ENCODE assay signal across 11 mouse cellular contexts in the genomic region with DNA sequence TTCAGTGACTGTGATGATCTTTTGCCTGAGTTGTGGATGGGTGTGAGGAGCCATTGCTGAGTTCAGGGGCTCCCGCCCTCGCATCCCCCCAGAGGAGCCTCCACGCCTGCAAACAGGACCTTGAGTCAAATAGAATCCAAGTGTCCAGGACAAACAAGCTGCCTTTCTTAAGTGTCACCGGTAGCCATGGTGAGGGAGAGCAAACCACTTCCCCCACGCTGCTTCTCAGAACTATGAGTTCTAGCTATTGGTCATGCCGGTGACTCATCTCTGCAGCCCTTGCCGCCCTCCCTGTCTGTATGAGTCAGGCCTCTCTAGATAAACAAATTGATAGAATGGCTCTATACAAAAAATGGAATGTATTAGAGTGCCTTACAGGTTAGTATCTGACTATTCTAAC. TPM values are rescaled to one million over a fixed set of nuclear protein-coding genes. Genes with fewer than 3 reads are reported as not detected.
A peak's percentile ranks its signal among the peaks of the same experiment; 100 is the strongest.
DNase-seq lines count a peak whose midpoint lies in the region.
"Had no signal": no experiment of that assay in that cellular context is flagged by ENCODE, and none has a peak within 500 bp of the region (broad histone marks: within the 10 kb centered on the region; RNA-seq: fewer than 3 reads in every experiment).

No protein-coding gene starts in this region.

- H3K4me3 ChIP-seq in hindbrain, embryonic 10.5 days, result no peak overlapping the region
- H3K4me3 ChIP-seq: erythroblast, embryonic 14.5 days; heart, adult 2 months; liver, embryonic 13.5 days had no signal

- H3K36me3 ChIP-seq in hindbrain, embryonic 10.5 days, result no peaks in the 10 kb centered on the region
- H3K36me3 ChIP-seq: liver, embryonic 13.5 days had no signal

- H3K27ac ChIP-seq in hindbrain, embryonic 10.5 days, result no peak overlapping the region
- H3K27ac ChIP-seq: heart, adult 2 months; liver, embryonic 13.5 days had no signal

- DNase-seq in urinary bladder, adult 18-20 months (ENCODE audit: low spot score in 2 of 2), result peak; percentile 35 to 71
- DNase-seq in urinary bladder, postnatal 10 days (ENCODE audit: low spot score), result no peak
- DNase-seq in adipocyte (ENCODE audit: low spot score), result peak; percentile 40
- peak; percentile 60 for DNase-seq in induced T-regulatory cell, adult 2 months (ENCODE audit: low read depth)
- no peak for DNase-seq in frontal cortex, postnatal 25 days (ENCODE audit: low spot score in 2 of 2)
- DNase-seq in hindbrain, embryonic 10.5 days (ENCODE audit: low spot score), result no peak
- DNase-seq in layer of hippocampus, adult 9-10 months (ENCODE audit: low spot score), result no peak
- DNase-seq: cerebellum, adult 9-10 months; liver, embryonic 13.5 days had no signal

- H3K27me3 ChIP-seq in hindbrain, embryonic 10.5 days (ENCODE audit: insufficient read depth, poor library complexity, severe bottlenecking), result peaks cover 98% of the 10 kb centered on the region

- peaks cover 5% of the 10 kb centered on the region for H3K9me3 ChIP-seq in hindbrain, embryonic 10.5 days

- 54% methylated on average over 7 of the region's 7 CpGs for WGBS in hindbrain, embryonic 10.5 days

- H3K4me1 ChIP-seq in hindbrain, embryonic 10.5 days (replicated peaks), result no peaks in the 10 kb centered on the region
- H3K4me1 ChIP-seq: liver, embryonic 13.5 days had no signal

RNA-seq across cellular contexts. Expression of a gene that starts 35.3 kb away (rescaled TPM):
- polyA plus RNA-seq in hindbrain, embryonic 10.5 days (2016; fragmentation: Nextera tagmentation; extraction: Ambion mirVana), result 0.12 and 0.13 TPM in 2 replicates
- polyA plus RNA-seq: erythroblast, embryonic 14.5 days; heart, adult 2 months; liver, embryonic 13.5 days had no signal

Comparison
In these comparisons a context has a peak if more than half of its experiments do, and no peak if none do; other contexts are left out.
1. DNase-seq: peak in urinary bladder, adult 18-20 months (2 of 2), adipocyte (single experiment) and induced T-regulatory cell, adult 2 months (single experiment); none in urinary bladder, postnatal 10 days (single experiment), frontal cortex, postnatal 25 days (0 of 2), hindbrain, embryonic 10.5 days (single experiment) and layer of hippocampus, adult 9-10 months (single experiment).